Mouse (Mus musculus) heart, adult 2 months (tissue): ENCODE measurements around the gene Gm10775.

ENCODE experiments used
- CTCF ChIP-seq: fragments of 200-600 bp; IDR thresholded peaks from 2 replicates; pipeline ENCODE4 v1.8.1; 2022; ENCODE audit warnings: antibody characterized with exemption, mild to moderate bottlenecking, moderate library complexity
- POLR2A ChIP-seq: fragments of 200-500 bp; IDR thresholded peaks from 2 replicates; pipeline ENCODE4 v1.6.1; 2011; ENCODE audit warnings: mild to moderate bottlenecking, low read depth, low read length, control low read depth; ENCODE audit not compliant: insufficient read depth

GRCm38 (mm10) chr13:65240509-65241098, 18.7 kb upstream of the Gm10775 start:
- TF ChIP-seq CTCF, result no peak
- peak; percentile 88 for TF ChIP-seq POLR2A
